Mouse (Mus musculus): Measurements from ENCODE around the gene Mau2. TPM values are rescaled to one million over a fixed set of nuclear protein-coding genes. Genes with fewer than 3 reads are reported as not detected.
A peak's percentile ranks its signal among the peaks of the same experiment; 100 is the strongest.
"Not testable (repeated sequence)": the region's sequence is repeated elsewhere in the genome, so short reads cannot be mapped to it uniquely, and the experiment has no call there.

Gene Mau2
- polyA plus RNA-seq, 1 experiment from 2014 or later: 77.8 TPM

GRCm38 (mm10) chr8:70072441-70073069 lies 30.0 kb upstream of the Mau2 start, which contains the start of gene Tm6sf2:
Gene Tm6sf2 (plus strand): TSS chr8:70072924.
- Histone ChIP-seq H3K9ac (replicated peaks) (no peak within 1 kb of the TSS), H3K36me3 (peaks cover 48% of the 10 kb centered on the region), H3K27me3 (0 out of 2 replicates have a peak, but pooled peaks cover 6% of the 10 kb centered on the region), H3K27ac (replicated peaks) (no peak within 1 kb of the TSS), H3K9me3 (no peaks in the 10 kb centered on the region), H3K4me1 (0 out of 2 replicates have a peak, but pooled peaks cover 6% of the 10 kb centered on the region), H3K4me2 (replicated peaks) (peak within 1 kb of the TSS; percentile 13; the same call in 1 of the 2 replicates), H3K4me3 (no peak within 1 kb of the TSS)
- 8% methylated on average over 23 of the region's 27 CpGs for WGBS
- peak; percentile 66; the same call in 1 of the 2 replicates for ATAC-seq (ENCODE audit: low FRiP score, low read depth)

DNA sequence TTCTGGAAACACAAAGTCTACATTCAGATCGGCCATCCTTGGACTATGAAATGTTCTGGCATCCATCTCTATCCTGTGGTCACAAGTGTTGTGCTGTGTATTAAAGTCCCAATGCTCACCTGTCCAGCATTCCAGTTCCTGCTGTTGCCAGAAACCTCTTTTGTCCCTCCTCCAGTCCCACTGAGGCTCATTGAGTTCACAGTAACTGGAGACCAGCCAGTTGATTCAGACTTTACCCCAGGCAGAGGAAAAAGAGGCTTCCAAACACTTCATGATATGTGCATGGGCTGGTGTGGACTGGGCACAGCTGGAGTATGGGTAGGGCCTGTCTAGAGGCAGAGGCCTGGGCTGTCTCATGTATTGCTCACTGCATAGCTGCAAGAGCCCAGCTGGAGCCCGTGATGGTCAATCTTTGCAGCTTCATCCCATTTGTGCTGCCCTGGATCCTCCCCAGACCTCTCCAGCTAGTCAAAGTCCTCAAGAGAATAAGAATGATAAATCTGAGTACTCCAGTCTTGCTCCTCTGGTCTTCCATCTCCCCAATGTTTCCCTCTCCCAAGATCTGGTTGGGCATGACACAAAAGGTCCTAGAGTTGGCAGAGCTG lies 29.4 kb upstream of the Mau2 start:
- WGBS: 84% methylated on average over 2 of the region's 2 CpGs
- Histone ChIP-seq H3K9me3 (no peaks in the 10 kb centered on the region), H3K27ac (replicated peaks) (no peak overlapping the region), H3K27me3 (0 out of 2 replicates have a peak, but pooled peaks cover 6% of the 10 kb centered on the region), H3K9ac (replicated peaks) (no peak overlapping the region), H3K4me3 (no peak overlapping the region), H3K4me2 (replicated peaks) (no peak overlapping the region), H3K36me3 (peaks cover 54% of the 10 kb centered on the region), H3K4me1 (0 out of 2 replicates have a peak, but pooled peaks cover 6% of the 10 kb centered on the region)
- ATAC-seq (ENCODE audit: low FRiP score, low read depth): no peak

GRCm38 (mm10) chr8:70057721-70058120 lies 15.2 kb upstream of the Mau2 start:
- WGBS: 53% methylated on average over 1 of the region's 1 CpGs
- Histone ChIP-seq H3K27ac (replicated peaks) (no peak overlapping the region), H3K36me3 (peaks cover 90% of the 10 kb centered on the region), H3K9ac (replicated peaks) (no peak overlapping the region), H3K4me3 (no peak overlapping the region), H3K4me1 (no peaks in the 10 kb centered on the region), H3K9me3 (no peaks in the 10 kb centered on the region), H3K27me3 (no peaks in the 10 kb centered on the region), H3K4me2 (replicated peaks) (no peak overlapping the region)
- ATAC-seq (ENCODE audit: low FRiP score, low read depth): no peak

GRCm38 (mm10) chr8:70050434-70050833 lies 7.9 kb upstream of the Mau2 start:
- not testable (repeated sequence) for H3K9ac ChIP-seq (replicated peaks); H3K4me3 ChIP-seq; ATAC-seq (ENCODE audit: low FRiP score, low read depth); H3K9me3 ChIP-seq; H3K27ac ChIP-seq (replicated peaks); H3K4me1 ChIP-seq; H3K4me2 ChIP-seq (replicated peaks); H3K27me3 ChIP-seq
- H3K36me3 ChIP-seq: peaks cover 66% of the 10 kb centered on the region
- 94% methylated on average over 5 of the region's 5 CpGs for WGBS

- H3K9ac ChIP-seq (replicated peaks): no peak overlapping the region
- H3K27me3 ChIP-seq: no peaks in the 10 kb centered on the region
- H3K36me3 ChIP-seq: peaks cover 59% of the 10 kb centered on the region
- ATAC-seq (ENCODE audit: low FRiP score, low read depth): no peak
- H3K4me2 ChIP-seq (replicated peaks): no peak overlapping the region
- H3K27ac ChIP-seq (replicated peaks): no peak overlapping the region
- H3K4me1 ChIP-seq: no peaks in the 10 kb centered on the region
- H3K4me3 ChIP-seq: no peak overlapping the region
- no peaks in the 10 kb centered on the region for H3K9me3 ChIP-seq
Measured at GRCm38 (mm10) chr8:70049662-70050061, 7.1 kb upstream of the Mau2 start.

DNA sequence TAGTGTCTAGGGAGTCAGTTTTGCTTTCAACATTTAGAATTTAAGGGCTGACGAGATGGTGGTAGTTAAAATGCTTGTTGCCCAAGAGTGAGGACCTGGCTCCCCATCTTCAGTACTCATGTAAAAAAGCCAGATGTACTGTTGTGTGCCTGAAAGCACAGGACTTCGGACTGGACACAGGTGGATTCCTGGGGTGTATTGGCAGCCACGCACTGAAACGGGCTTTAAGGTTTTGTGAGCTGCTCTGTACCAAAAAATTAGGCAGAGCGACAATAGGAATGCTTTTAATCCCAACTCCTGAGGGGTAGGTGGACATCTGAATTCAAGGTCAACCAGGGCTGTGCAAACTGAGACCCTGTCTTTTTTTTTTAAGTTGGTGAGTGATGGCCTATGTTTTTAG lies 1.5 kb upstream of the Mau2 start:
- H3K4me3 ChIP-seq: peak overlapping the region; percentile 95
- peak overlapping the region; percentile 96 for H3K9ac ChIP-seq (replicated peaks)
- H3K9me3 ChIP-seq: no peaks in the 10 kb centered on the region
- peak overlapping the region; percentile 94 for H3K4me2 ChIP-seq (replicated peaks)
- H3K27ac ChIP-seq (replicated peaks): no peak overlapping the region
- WGBS: 91% methylated on average over 5 of the region's 5 CpGs
- no peaks in the 10 kb centered on the region for H3K27me3 ChIP-seq
- peaks cover 11% of the 10 kb centered on the region for H3K36me3 ChIP-seq
- no peak for ATAC-seq (ENCODE audit: low FRiP score, low read depth)
- peaks cover 36% of the 10 kb centered on the region for H3K4me1 ChIP-seq

DNA sequence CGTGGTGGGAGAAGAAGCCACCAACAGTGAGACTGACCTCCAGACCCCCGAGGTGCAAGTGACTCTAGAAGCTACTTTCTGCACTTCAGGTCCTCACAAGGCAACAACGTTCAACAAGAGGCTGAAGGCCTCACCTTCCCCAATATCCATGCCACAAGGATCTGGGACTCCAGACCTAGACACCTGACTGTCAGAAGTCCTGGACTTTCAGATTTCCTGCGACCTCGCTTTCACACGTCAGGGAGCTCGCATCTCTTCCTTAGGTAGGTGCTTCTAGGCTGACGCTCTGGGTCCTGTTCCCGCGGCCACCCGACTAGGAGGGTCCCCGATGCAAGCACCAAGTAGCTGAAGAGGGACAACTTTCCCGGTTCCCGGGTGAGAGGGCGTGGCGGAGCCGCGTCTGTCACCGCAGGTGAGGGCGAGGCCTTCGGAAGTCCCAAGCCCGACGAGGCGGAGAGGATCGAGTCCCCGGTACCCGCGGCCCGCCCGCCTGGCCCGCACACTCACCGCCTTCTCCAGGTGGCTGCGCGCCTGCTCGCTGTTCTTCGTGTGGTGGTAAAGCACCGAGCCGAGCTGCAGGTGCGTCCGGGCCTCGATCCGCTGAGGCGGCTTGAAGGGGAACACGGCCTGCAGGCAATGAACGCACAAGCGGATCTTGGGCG lies 518 bp downstream of the Mau2 start:
- H3K36me3 ChIP-seq: peaks cover 3% of the 10 kb centered on the region; the same call in 1 of the 2 replicates
- H3K4me1 ChIP-seq: peaks cover 36% of the 10 kb centered on the region
- peak overlapping the region; percentile 95 for H3K4me3 ChIP-seq
- H3K9ac ChIP-seq (replicated peaks): peak overlapping the region; percentile 96
- peak; percentile 41 for ATAC-seq (ENCODE audit: low FRiP score, low read depth)
- no peaks in the 10 kb centered on the region for H3K9me3 ChIP-seq
- no peaks in the 10 kb centered on the region for H3K27me3 ChIP-seq
- peak overlapping the region; percentile 73 for H3K27ac ChIP-seq (replicated peaks)
- 1% methylated on average over 46 of the region's 47 CpGs for WGBS
- H3K4me2 ChIP-seq (replicated peaks): peak overlapping the region; percentile 94

GRCm38 (mm10) chr8:70037994-70038393 lies 4.5 kb downstream of the Mau2 start:
- no peak overlapping the region for H3K4me2 ChIP-seq (replicated peaks)
- ATAC-seq (ENCODE audit: low FRiP score, low read depth): no peak
- peaks cover 22% of the 10 kb centered on the region for H3K4me1 ChIP-seq
- H3K9ac ChIP-seq (replicated peaks): no peak overlapping the region
- H3K36me3 ChIP-seq: peaks cover 12% of the 10 kb centered on the region; the same call in 1 of the 2 replicates
- no peaks in the 10 kb centered on the region for H3K27me3 ChIP-seq
- WGBS: 97% methylated on average over 1 of the region's 1 CpGs
- H3K9me3 ChIP-seq: no peaks in the 10 kb centered on the region
- no peak overlapping the region for H3K27ac ChIP-seq (replicated peaks)
- no peak overlapping the region for H3K4me3 ChIP-seq

GRCm38 (mm10) chr8:70030255-70030654 lies 12.3 kb downstream of the Mau2 start:
- Histone ChIP-seq H3K36me3 (peaks cover 76% of the 10 kb centered on the region), H3K9ac (replicated peaks) (no peak overlapping the region), H3K4me2 (replicated peaks) (no peak overlapping the region), H3K27me3 (no peaks in the 10 kb centered on the region), H3K4me3 (no peak overlapping the region), H3K9me3 (no peaks in the 10 kb centered on the region), H3K4me1 (no peaks in the 10 kb centered on the region), H3K27ac (replicated peaks) (no peak overlapping the region)
- ATAC-seq (ENCODE audit: low FRiP score, low read depth): no peak
- 95% methylated on average over 1 of the region's 1 CpGs for WGBS

- H3K27me3 ChIP-seq: no peaks in the 10 kb centered on the region
Measured at GRCm38 (mm10) chr8:70026151-70026550, 16.4 kb downstream of the Mau2 start.

GRCm38 (mm10) chr8:70023596-70023995 lies 18.9 kb downstream of the Mau2 start:
- H3K9me3 ChIP-seq: no peaks in the 10 kb centered on the region
- H3K36me3 ChIP-seq: peaks cover 100% of the 10 kb centered on the region
- H3K4me1 ChIP-seq: no peaks in the 10 kb centered on the region; the same call in 1 of the 2 replicates
- H3K4me2 ChIP-seq (replicated peaks): no peak overlapping the region
- ATAC-seq (ENCODE audit: low FRiP score, low read depth): no peak
- 84% methylated on average over 8 of the region's 8 CpGs for WGBS
- no peaks in the 10 kb centered on the region for H3K27me3 ChIP-seq
- H3K9ac ChIP-seq (replicated peaks): no peak overlapping the region
- no peak overlapping the region for H3K4me3 ChIP-seq
- H3K27ac ChIP-seq (replicated peaks): no peak overlapping the region

More at GRCm38 (mm10) chr8:70026151-70026550, 16.4 kb downstream of the Mau2 start:
- no peak overlapping the region for H3K27ac ChIP-seq (replicated peaks)
- 88% methylated on average over 2 of the region's 2 CpGs for WGBS
- H3K9ac ChIP-seq (replicated peaks): no peak overlapping the region
- no peak for ATAC-seq (ENCODE audit: low FRiP score, low read depth)
- no peaks in the 10 kb centered on the region; the same call in 1 of the 2 replicates for H3K4me1 ChIP-seq
- H3K4me2 ChIP-seq (replicated peaks): no peak overlapping the region
- H3K36me3 ChIP-seq: peaks cover 99% of the 10 kb centered on the region
- H3K9me3 ChIP-seq: no peaks in the 10 kb centered on the region
- H3K4me3 ChIP-seq: no peak overlapping the region

GRCm38 (mm10) chr8:70015017-70015416 lies 27.5 kb downstream of the Mau2 start:
- Histone ChIP-seq H3K9me3 (no peaks in the 10 kb centered on the region), H3K4me2 (replicated peaks) (no peak overlapping the region), H3K36me3 (peaks cover 40% of the 10 kb centered on the region), H3K4me1 (no peaks in the 10 kb centered on the region), H3K4me3 (no peak overlapping the region), H3K9ac (replicated peaks) (no peak overlapping the region), H3K27ac (replicated peaks) (no peak overlapping the region), H3K27me3 (no peaks in the 10 kb centered on the region)
- 86% methylated on average over 1 of the region's 1 CpGs for WGBS
- ATAC-seq (ENCODE audit: low FRiP score, low read depth): no peak

Data from midbrain, embryonic 12.5 days (tissue).